Mouse (Mus musculus): ENCODE measurements around the gene Il6ra.
A peak's percentile ranks its signal among the peaks of the same experiment; 100 is the strongest.

GRCm38 (mm10) chr3:89953420-89953819 is 40.4 kb upstream of the Il6ra start:
- no peak for TF ChIP-seq POLR2A (IDR thresholded peaks at IDR 0.05; ENCODE audit: low read depth, low read length)
- peak; percentile 92; the same call in 1 of the 2 replicates for TF ChIP-seq CTCF (IDR thresholded peaks at IDR 0.05; ENCODE audit: extremely low read depth, insufficient read length, insufficient replicate concordance, low read depth, low read length)

Measured in small intestine, adult 2 months (tissue).